9 mouse cellular contexts compared by ENCODE assay signal in genomic region chr5:140815059-140815728, GRCm38 (mm10). TPM values are rescaled to one million over a fixed set of nuclear protein-coding genes. Genes with fewer than 3 reads are reported as not detected.
DNase-seq lines count a peak whose midpoint lies in the region; ATAC-seq and TF ChIP-seq lines count a peak whose summit lies in the region.
"Had no signal": no experiment of that assay in that cellular context is flagged by ENCODE, and none has a peak within 500 bp of the region (broad histone marks: within the 10 kb centered on the region; RNA-seq: fewer than 3 reads in every experiment).

No protein-coding gene starts in this region.

- H3K4me3 ChIP-seq in hindbrain, embryonic 14.5 days (replicated peaks; ENCODE audit: low read length): no peak overlapping the region
- H3K4me3 ChIP-seq in lung, postnatal 0 days (ENCODE audit: low read depth, low read length): no peak overlapping the region
- no peak overlapping the region for H3K4me3 ChIP-seq in intestine, embryonic 16.5 days (ENCODE audit: low read length)
- H3K4me3 ChIP-seq: stomach, embryonic 15.5 days had no signal

- no peak for ATAC-seq in hindbrain, embryonic 14.5 days (ENCODE audit: low FRiP score)
- ATAC-seq in lung, postnatal 0 days: peak; percentile 59
- no peak for ATAC-seq in intestine, embryonic 16.5 days
- no peak for ATAC-seq in CD4-positive, CD25-positive, alpha-beta regulatory T cell, adult 4 months

- no peak for TF ChIP-seq EP300 in lung, postnatal 0 days (IDR thresholded peaks at IDR 0.05)

- H3K27me3 ChIP-seq in hindbrain, embryonic 14.5 days (ENCODE audit: control insufficient read depth, insufficient read depth, low read length): no peaks in the 10 kb centered on the region
- H3K27me3 ChIP-seq in lung, postnatal 0 days (replicated peaks; ENCODE audit: insufficient read depth, low read length): no peaks in the 10 kb centered on the region
- no peaks in the 10 kb centered on the region for H3K27me3 ChIP-seq in intestine, embryonic 16.5 days (replicated peaks; ENCODE audit: control insufficient read depth, insufficient read depth, low read length)
- H3K27me3 ChIP-seq: stomach, embryonic 15.5 days had no signal

- no peaks in the 10 kb centered on the region for H3K9me3 ChIP-seq in hindbrain, embryonic 14.5 days (ENCODE audit: control insufficient read depth, low read length)
- H3K9me3 ChIP-seq in lung, postnatal 0 days (ENCODE audit: low read length): no peaks in the 10 kb centered on the region
- no peaks in the 10 kb centered on the region for H3K9me3 ChIP-seq in intestine, embryonic 16.5 days (ENCODE audit: control insufficient read depth, low read length)
- H3K9me3 ChIP-seq: stomach, embryonic 15.5 days had no signal

- peak overlapping the region; percentile 64 for H3K27ac ChIP-seq in hindbrain, embryonic 14.5 days
- H3K27ac ChIP-seq in lung, postnatal 0 days (ENCODE audit: low read length): 0 out of 2 replicates have a peak overlapping the region, but pooled peaks have one; percentile 0
- no peak overlapping the region for H3K27ac ChIP-seq in intestine, embryonic 16.5 days (ENCODE audit: low read length)
- H3K27ac ChIP-seq: stomach, embryonic 15.5 days had no signal

- H3K9ac ChIP-seq in hindbrain, embryonic 14.5 days: 0 out of 2 replicates have a peak overlapping the region, but pooled peaks have one; percentile 26
- no peak overlapping the region for H3K9ac ChIP-seq in lung, postnatal 0 days (replicated peaks; ENCODE audit: low read depth)
- no peak overlapping the region for H3K9ac ChIP-seq in intestine, embryonic 16.5 days (ENCODE audit: low read depth, low read length)
- H3K9ac ChIP-seq: stomach, embryonic 15.5 days had no signal

- 12% methylated on average over 9 of the region's 9 CpGs for WGBS in hindbrain, embryonic 14.5 days
- 8% methylated on average over 8 of the region's 9 CpGs for WGBS in lung, postnatal 0 days
- WGBS in intestine, embryonic 16.5 days: 25% methylated on average over 9 of the region's 9 CpGs

- H3K4me2 ChIP-seq in hindbrain, embryonic 14.5 days (replicated peaks): 0 out of 2 replicates have a peak overlapping the region, but pooled peaks have one; percentile 8
- no peak overlapping the region for H3K4me2 ChIP-seq in lung, postnatal 0 days (replicated peaks; ENCODE audit: low read depth, low read length)
- no peak overlapping the region for H3K4me2 ChIP-seq in intestine, embryonic 16.5 days (ENCODE audit: low read depth, low read length)
- H3K4me2 ChIP-seq: stomach, embryonic 15.5 days had no signal

- TF ChIP-seq CTCF in lung, postnatal 0 days (IDR thresholded peaks at IDR 0.05): no peak

- no peaks in the 10 kb centered on the region for H3K36me3 ChIP-seq in hindbrain, embryonic 14.5 days (replicated peaks; ENCODE audit: control insufficient read depth, insufficient read depth)
- H3K36me3 ChIP-seq in lung, postnatal 0 days (ENCODE audit: insufficient read depth, low read length): no peaks in the 10 kb centered on the region
- no peaks in the 10 kb centered on the region for H3K36me3 ChIP-seq in intestine, embryonic 16.5 days (ENCODE audit: control insufficient read depth, insufficient read depth, low read length)
- H3K36me3 ChIP-seq: stomach, embryonic 15.5 days had no signal

- H3K4me1 ChIP-seq in hindbrain, embryonic 14.5 days (replicated peaks; ENCODE audit: control insufficient read depth, insufficient read depth, low read length): peaks cover 41% of the 10 kb centered on the region
- H3K4me1 ChIP-seq in lung, postnatal 0 days (ENCODE audit: insufficient read depth, low read depth, low read length): peaks cover 24% of the 10 kb centered on the region
- H3K4me1 ChIP-seq in intestine, embryonic 16.5 days (ENCODE audit: control insufficient read depth, insufficient read depth, low read length): peaks cover 16% of the 10 kb centered on the region

- DNase-seq in urinary bladder, postnatal 14 days (ENCODE audit: low spot score): peak; percentile 38
- DNase-seq in urinary bladder, adult 18-20 months (ENCODE audit: low spot score in 2 of 2): no peak
- no peak for DNase-seq in hindbrain, embryonic 14.5 days (ENCODE audit: low spot score)
- DNase-seq in lung, postnatal 0 days (ENCODE audit: low spot score): peak; percentile 52
- DNase-seq in yolk sac, embryonic 10.5 days (ENCODE audit: low spot score): peak; percentile 72
- no peak for DNase-seq in Muller cell, postnatal 12 days (ENCODE audit: inconsistent ontology term)

RNA-seq across cellular contexts. Expression of gene Gna12, which starts 15.0 kb away (rescaled TPM):
- polyA plus RNA-seq in hindbrain, embryonic 14.5 days (2014; fragmentation: Nextera tagmentation; extraction: Ambion mirVana): 23.8 and 25.0 TPM in 2 replicates
- 25.4 and 32.0 TPM in 2 replicates for polyA plus RNA-seq in lung, postnatal 0 days (2015; fragmentation: Nextera tagmentation; extraction: Ambion mirVana)
- polyA plus RNA-seq in intestine, embryonic 16.5 days (2015; fragmentation: Nextera tagmentation; extraction: Ambion mirVana): 5.2 and 5.4 TPM in 2 replicates
- 1 to 10 TPM; 4.3 to 6.0 TPM for polyA plus RNA-seq in CD4-positive, CD25-positive, alpha-beta regulatory T cell, adult 4 months (2017; shearing (Covaris generic))

Comparison
In these comparisons a context has a peak if more than half of its experiments do, and no peak if none do; other contexts are left out.
1. DNase-seq: peak in urinary bladder, postnatal 14 days (single experiment), lung, postnatal 0 days (single experiment) and yolk sac, embryonic 10.5 days (single experiment); none in urinary bladder, adult 18-20 months (0 of 2), hindbrain, embryonic 14.5 days (single experiment) and Muller cell, postnatal 12 days (single experiment).